Mouse (Mus musculus): ENCODE measurements around the gene Rptor. TPM values are rescaled to one million over a fixed set of nuclear protein-coding genes. Genes with fewer than 3 reads are reported as not detected.

Rptor gene
- polyA plus RNA-seq, 1 experiment: 43.6 TPM

DNA sequence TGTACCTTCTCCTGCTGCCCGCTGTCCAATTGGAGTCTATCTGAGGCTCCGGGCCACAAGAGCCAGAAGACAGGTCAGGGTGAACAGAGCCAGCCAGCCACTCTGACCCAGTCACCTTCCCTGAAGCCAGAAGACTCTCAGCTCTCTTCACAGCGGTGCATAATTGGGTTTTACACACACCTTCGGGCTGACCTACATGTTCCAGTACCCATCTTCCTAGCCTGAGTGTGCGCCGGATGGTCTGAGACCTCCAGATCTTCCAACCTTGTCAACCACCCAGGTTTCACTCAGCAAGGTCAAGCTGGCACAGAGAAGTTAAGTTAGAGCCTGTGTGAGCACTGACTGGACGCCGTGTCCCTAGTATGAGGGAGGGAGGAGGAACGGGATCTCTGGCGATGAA, 38.3 kb upstream of the Rptor start:
- peaks cover 30% of the 10 kb centered on the region for H3K4me1 ChIP-seq (ENCODE audit: control insufficient read depth, insufficient read depth, low read length)
- WGBS: 66% methylated on average over 10 of the region's 10 CpGs
- H3K27ac ChIP-seq (ENCODE audit: insufficient read depth, low read length): no peak overlapping the region; the same call in 1 of the 2 replicates
- peak; percentile 38 to 53 for DNase-seq
- no peak overlapping the region for H3K4me3 ChIP-seq (replicated peaks; ENCODE audit: insufficient read depth, low read depth, low read length)
- TF ChIP-seq CTCF (IDR thresholded peaks at IDR 0.05; ENCODE audit: borderline replicate concordance, insufficient read depth, low read depth, low read length) (no peak), POLR2A (IDR thresholded peaks at IDR 0.05; ENCODE audit: borderline replicate concordance, insufficient read depth, low read length) (no peak)
- H3K27me3 ChIP-seq (ENCODE audit: control insufficient read depth, insufficient read depth, low read length): no peaks in the 10 kb centered on the region

GRCm38 (mm10) chr11:119565021-119565420, 37.7 kb upstream of the Rptor start:
- 22% methylated on average over 7 of the region's 7 CpGs for WGBS
- TF ChIP-seq CTCF (IDR thresholded peaks at IDR 0.05; ENCODE audit: borderline replicate concordance, insufficient read depth, low read depth, low read length) (no peak), POLR2A (IDR thresholded peaks at IDR 0.05; ENCODE audit: borderline replicate concordance, insufficient read depth, low read length) (no peak)
- Histone ChIP-seq H3K4me3 (replicated peaks; ENCODE audit: insufficient read depth, low read depth, low read length) (no peak overlapping the region), H3K27ac (ENCODE audit: insufficient read depth, low read length) (peak overlapping the region; percentile 16; the same call in 1 of the 2 replicates), H3K4me1 (ENCODE audit: control insufficient read depth, insufficient read depth, low read length) (peaks cover 30% of the 10 kb centered on the region), H3K27me3 (ENCODE audit: control insufficient read depth, insufficient read depth, low read length) (no peaks in the 10 kb centered on the region)
- peak; percentile 65 for DNase-seq

DNA sequence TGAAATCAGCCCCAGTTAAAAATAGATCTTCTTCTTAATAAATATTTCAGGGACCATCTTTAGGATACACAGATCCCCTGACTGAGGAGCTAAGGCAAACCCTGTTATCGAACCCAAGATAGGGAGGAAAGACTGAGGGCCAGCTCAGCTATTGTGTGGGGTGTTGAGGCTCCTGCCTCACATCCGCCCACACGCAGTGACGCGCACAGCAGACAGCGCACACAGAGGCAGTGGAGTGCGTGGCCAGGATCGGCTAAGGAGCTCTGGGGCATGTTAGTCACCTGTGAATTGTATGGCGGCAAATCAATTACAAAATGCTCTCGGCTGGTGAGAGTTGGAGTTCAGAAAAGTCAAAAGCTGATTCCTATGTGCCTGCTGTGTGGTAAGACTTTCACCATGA, 37.0 kb upstream of the Rptor start:
- TF ChIP-seq CTCF (IDR thresholded peaks at IDR 0.05; ENCODE audit: borderline replicate concordance, insufficient read depth, low read depth, low read length) (no peak), POLR2A (IDR thresholded peaks at IDR 0.05; ENCODE audit: borderline replicate concordance, insufficient read depth, low read length) (no peak)
- 66% methylated on average over 10 of the region's 10 CpGs for WGBS
- H3K27ac ChIP-seq (ENCODE audit: insufficient read depth, low read length): no peak overlapping the region
- no peak overlapping the region for H3K4me3 ChIP-seq (replicated peaks; ENCODE audit: insufficient read depth, low read depth, low read length)
- peak in 1 of 2 experiments; percentile 17 for DNase-seq
- H3K4me1 ChIP-seq (ENCODE audit: control insufficient read depth, insufficient read depth, low read length): peaks cover 30% of the 10 kb centered on the region
- no peaks in the 10 kb centered on the region for H3K27me3 ChIP-seq (ENCODE audit: control insufficient read depth, insufficient read depth, low read length)

- TF ChIP-seq POLR2A (IDR thresholded peaks at IDR 0.05; ENCODE audit: borderline replicate concordance, insufficient read depth, low read length) (no peak), CTCF (IDR thresholded peaks at IDR 0.05; ENCODE audit: borderline replicate concordance, insufficient read depth, low read depth, low read length) (no peak)
- 63% methylated on average over 5 of the region's 5 CpGs for WGBS
Observed at GRCm38 (mm10) chr11:119566188-119566587, 36.5 kb upstream of the Rptor start.

GRCm38 (mm10) chr11:119572316-119573010, 30.2 kb upstream of the Rptor start:
- DNase-seq: no peak
- 61% methylated on average over 15 of the region's 15 CpGs for WGBS
- Histone ChIP-seq H3K27ac (ENCODE audit: insufficient read depth, low read length) (no peak overlapping the region), H3K27me3 (ENCODE audit: control insufficient read depth, insufficient read depth, low read length) (no peaks in the 10 kb centered on the region), H3K4me1 (ENCODE audit: control insufficient read depth, insufficient read depth, low read length) (no peaks in the 10 kb centered on the region), H3K4me3 (replicated peaks; ENCODE audit: insufficient read depth, low read depth, low read length) (no peak overlapping the region)
- no peak for TF ChIP-seq CTCF (IDR thresholded peaks at IDR 0.05; ENCODE audit: borderline replicate concordance, insufficient read depth, low read depth, low read length)
- no peak for TF ChIP-seq POLR2A (IDR thresholded peaks at IDR 0.05; ENCODE audit: borderline replicate concordance, insufficient read depth, low read length)

More at GRCm38 (mm10) chr11:119566188-119566587, 36.5 kb upstream of the Rptor start:
- no peak overlapping the region for H3K27ac ChIP-seq (ENCODE audit: insufficient read depth, low read length)
- peaks cover 30% of the 10 kb centered on the region for H3K4me1 ChIP-seq (ENCODE audit: control insufficient read depth, insufficient read depth, low read length)
- no peaks in the 10 kb centered on the region for H3K27me3 ChIP-seq (ENCODE audit: control insufficient read depth, insufficient read depth, low read length)
- H3K4me3 ChIP-seq (replicated peaks; ENCODE audit: insufficient read depth, low read depth, low read length): no peak overlapping the region
- no peak for DNase-seq

DNA sequence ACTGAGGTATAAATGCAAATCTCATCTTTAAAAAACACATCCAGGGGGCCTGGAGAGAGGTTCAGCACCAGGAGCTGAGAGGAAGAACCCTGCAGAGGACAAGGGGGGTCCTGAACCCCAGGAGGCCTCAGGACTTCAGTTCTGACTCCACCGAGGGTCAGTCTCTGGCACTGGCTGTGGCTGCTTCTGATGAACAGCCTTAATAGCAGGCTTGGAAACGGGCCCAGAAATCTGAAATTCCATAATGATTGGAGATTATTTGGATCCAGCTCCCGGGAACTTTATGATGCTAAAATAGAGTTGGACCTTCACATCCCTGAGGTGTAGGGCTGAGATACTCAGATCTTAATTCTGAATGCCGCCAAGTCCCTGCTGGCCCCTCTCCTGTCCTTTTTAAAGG, 25.9 kb upstream of the Rptor start:
- DNase-seq: no peak
- TF ChIP-seq POLR2A (IDR thresholded peaks at IDR 0.05; ENCODE audit: borderline replicate concordance, insufficient read depth, low read length): no peak
- TF ChIP-seq CTCF (IDR thresholded peaks at IDR 0.05; ENCODE audit: borderline replicate concordance, insufficient read depth, low read depth, low read length): no peak
- no peaks in the 10 kb centered on the region for H3K27me3 ChIP-seq (ENCODE audit: control insufficient read depth, insufficient read depth, low read length)
- 26% methylated on average over 4 of the region's 4 CpGs for WGBS
- H3K27ac ChIP-seq (ENCODE audit: insufficient read depth, low read length): no peak overlapping the region
- no peaks in the 10 kb centered on the region for H3K4me1 ChIP-seq (ENCODE audit: control insufficient read depth, insufficient read depth, low read length)
- no peak overlapping the region for H3K4me3 ChIP-seq (replicated peaks; ENCODE audit: insufficient read depth, low read depth, low read length)

DNA sequence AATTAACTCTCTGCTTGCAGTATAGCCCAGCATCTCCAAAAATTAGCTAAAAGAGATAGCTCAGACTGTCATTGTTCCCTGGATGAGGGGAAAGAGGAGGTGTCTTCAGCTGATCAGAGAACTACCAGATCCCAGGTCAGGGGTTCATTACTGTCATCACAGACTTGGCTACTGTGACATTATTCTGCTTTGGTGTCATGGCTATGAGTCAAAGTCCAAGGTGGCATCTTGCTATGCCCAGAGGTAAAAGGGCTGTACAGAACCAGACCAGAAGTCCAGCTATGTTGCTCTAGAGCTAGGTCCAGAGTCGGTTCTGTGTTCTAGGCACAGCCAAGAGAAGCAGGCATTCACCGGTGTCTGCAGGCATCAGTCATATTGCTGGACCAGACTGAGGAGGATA, 25.0 kb upstream of the Rptor start:
- Histone ChIP-seq H3K27me3 (ENCODE audit: control insufficient read depth, insufficient read depth, low read length) (no peaks in the 10 kb centered on the region), H3K4me3 (replicated peaks; ENCODE audit: insufficient read depth, low read depth, low read length) (no peak overlapping the region), H3K4me1 (ENCODE audit: control insufficient read depth, insufficient read depth, low read length) (no peaks in the 10 kb centered on the region), H3K27ac (ENCODE audit: insufficient read depth, low read length) (no peak overlapping the region)
- TF ChIP-seq POLR2A (IDR thresholded peaks at IDR 0.05; ENCODE audit: borderline replicate concordance, insufficient read depth, low read length) (no peak), CTCF (IDR thresholded peaks at IDR 0.05; ENCODE audit: borderline replicate concordance, insufficient read depth, low read depth, low read length) (no peak)
- 93% methylated on average over 2 of the region's 2 CpGs for WGBS
- DNase-seq: no peak

- TF ChIP-seq POLR2A (IDR thresholded peaks at IDR 0.05; ENCODE audit: borderline replicate concordance, insufficient read depth, low read length) (no peak), CTCF (IDR thresholded peaks at IDR 0.05; ENCODE audit: borderline replicate concordance, insufficient read depth, low read depth, low read length) (no peak)
- no peak overlapping the region for H3K4me3 ChIP-seq (replicated peaks; ENCODE audit: insufficient read depth, low read depth, low read length)
- 34% methylated on average over 4 of the region's 4 CpGs for WGBS
- no peaks in the 10 kb centered on the region for H3K27me3 ChIP-seq (ENCODE audit: control insufficient read depth, insufficient read depth, low read length)
- H3K4me1 ChIP-seq (ENCODE audit: control insufficient read depth, insufficient read depth, low read length): peaks cover 14% of the 10 kb centered on the region; the same call in 1 of the 2 replicates
- 0 out of 2 replicates have a peak overlapping the region, but pooled peaks have one; percentile 8 for H3K27ac ChIP-seq (ENCODE audit: insufficient read depth, low read length)
- peak; percentile 40 to 59 for DNase-seq
Observed at GRCm38 (mm10) chr11:119586511-119586910, 16.2 kb upstream of the Rptor start.
